Comparison of ENCODE assay signal across 21 mouse cellular contexts in the genomic region with DNA sequence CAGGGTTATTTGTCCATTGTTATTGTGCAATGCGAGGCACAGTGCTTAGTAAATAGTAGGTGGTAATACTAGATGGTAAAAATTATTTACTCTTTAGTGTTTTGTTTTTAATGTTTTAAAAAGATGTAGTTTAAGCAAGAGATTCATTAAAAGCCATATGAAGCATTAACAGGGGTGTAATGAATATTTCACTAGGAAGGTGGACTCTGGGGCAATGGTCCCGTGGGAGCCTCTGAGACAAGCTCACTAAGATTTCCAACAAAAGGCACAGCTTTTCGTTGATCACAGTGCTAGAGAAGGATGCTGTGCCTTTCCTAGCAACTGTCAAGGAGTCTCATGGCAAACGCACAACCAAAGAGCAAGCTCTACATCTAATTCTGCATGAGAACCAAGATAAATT. TPM values are rescaled to one million over a fixed set of nuclear protein-coding genes. Genes with fewer than 3 reads are reported as not detected.
A peak's percentile ranks its signal among the peaks of the same experiment; 100 is the strongest.
DNase-seq lines count a peak whose midpoint lies in the region; ATAC-seq lines count a peak whose summit lies in the region.
"Had no signal": no experiment of that assay in that cellular context is flagged by ENCODE, and none has a peak within 500 bp of the region (broad histone marks: within the 10 kb centered on the region; RNA-seq: fewer than 3 reads in every experiment).

A gene (plus strand): TSS at position 301 of the 400 bp plus-strand sequence.

- no peaks in the 10 kb centered on the region for H3K9me3 ChIP-seq in embryonic facial prominence, embryonic 14.5 days (ENCODE audit: control insufficient read depth, low read length)
- H3K9me3 ChIP-seq in embryonic facial prominence, embryonic 10.5 days, result no peaks in the 10 kb centered on the region
- H3K9me3 ChIP-seq: G1E had no signal

- no peak for ATAC-seq in embryonic facial prominence, embryonic 14.5 days (ENCODE audit: low read depth)
- ATAC-seq: activated CD4-positive, CD25-positive, alpha-beta regulatory T cell, adult 4 months; CD4-positive, CD25-positive, alpha-beta regulatory T cell, adult 4 months; Patski had no signal

- H3K27ac ChIP-seq in embryonic facial prominence, embryonic 14.5 days (replicated peaks; ENCODE audit: low read depth, low read length), result no peak within 1 kb of the TSS
- no peak within 1 kb of the TSS for H3K27ac ChIP-seq in embryonic facial prominence, embryonic 10.5 days (replicated peaks)

- H3K4me3 ChIP-seq in embryonic facial prominence, embryonic 14.5 days (ENCODE audit: low read depth, low read length), result no peak within 1 kb of the TSS
- no peak within 1 kb of the TSS for H3K4me3 ChIP-seq in embryonic facial prominence, embryonic 10.5 days

- 70% methylated on average over 4 of the region's 4 CpGs for WGBS in embryonic facial prominence, embryonic 14.5 days
- 82% methylated on average over 4 of the region's 4 CpGs for WGBS in embryonic facial prominence, embryonic 10.5 days

- no peaks in the 10 kb centered on the region for H3K4me1 ChIP-seq in embryonic facial prominence, embryonic 14.5 days (ENCODE audit: control insufficient read depth, insufficient read depth, low read length)
- no peaks in the 10 kb centered on the region for H3K4me1 ChIP-seq in embryonic facial prominence, embryonic 10.5 days

- H3K9ac ChIP-seq in embryonic facial prominence, embryonic 14.5 days (ENCODE audit: low read depth, low read length), result no peak within 1 kb of the TSS

- H3K4me2 ChIP-seq in embryonic facial prominence, embryonic 14.5 days (ENCODE audit: low read depth, low read length), result no peak within 1 kb of the TSS

- H3K36me3 ChIP-seq in embryonic facial prominence, embryonic 14.5 days (ENCODE audit: control insufficient read depth, insufficient read depth, low read length), result no peaks in the 10 kb centered on the region
- no peaks in the 10 kb centered on the region for H3K36me3 ChIP-seq in embryonic facial prominence, embryonic 10.5 days (replicated peaks)
- H3K36me3 ChIP-seq: G1E had no signal

- peak; percentile 2 for DNase-seq in embryonic facial prominence, embryonic 14.5 days (ENCODE audit: low spot score)
- DNase-seq in embryonic facial prominence, embryonic 10.5 days (ENCODE audit: low spot score), result no peak
- peak; percentile 2 for DNase-seq in retina, embryonic 14.5 days (ENCODE audit: low spot score)
- no peak for DNase-seq in retina, postnatal 1 day
- DNase-seq: adrenal gland, adult 2 months; adrenal gland, adult 8-10 months; adrenal gland, postnatal 10 days; adrenal gland, postnatal 14 days; adrenal gland, postnatal 25 days; adrenal gland, postnatal 36 days; B cell, adult 2 months; cerebellum, adult 11 months; cerebellum, adult 11-12 months; cerebellum, adult 18-20 months had no signal

- no peaks in the 10 kb centered on the region for H3K27me3 ChIP-seq in embryonic facial prominence, embryonic 14.5 days (replicated peaks; ENCODE audit: control insufficient read depth, insufficient read depth, low read length)
- H3K27me3 ChIP-seq in embryonic facial prominence, embryonic 10.5 days (replicated peaks; ENCODE audit: low read depth, poor library complexity, severe bottlenecking), result no peaks in the 10 kb centered on the region
- H3K27me3 ChIP-seq: CH12.LX had no signal

RNA-seq across cellular contexts. Expression of the gene that starts here (rescaled TPM):
- polyA plus RNA-seq in embryonic facial prominence, embryonic 14.5 days (2014; fragmentation: Nextera tagmentation; extraction: Ambion mirVana), result 0.07 TPM in 1 of 2 replicates, not detected in the other
- polyA plus RNA-seq in embryonic facial prominence, embryonic 10.5 days (2016; fragmentation: Nextera tagmentation; extraction: Ambion mirVana), result not detected in 2 replicates
- polyA plus RNA-seq: activated CD4-positive, CD25-positive, alpha-beta regulatory T cell, adult 4 months; brain, embryonic 14.5 days; C2C12; CD4-positive, CD25-positive, alpha-beta regulatory T cell, adult 4 months; G1E; Patski had no signal

Comparison
In these comparisons a context has a peak if more than half of its experiments do, and no peak if none do; other contexts are left out.
1. Peak in DNase-seq in embryonic facial prominence, embryonic 14.5 days; RNA of the gene not detected or under 1 TPM.